Mouse (Mus musculus): Measurements from ENCODE around the gene Dzip1l.

Gene Dzip1l

GRCm38 (mm10) chr9:99661606-99662166, 32.4 kb downstream of the Dzip1l start:
- no peak for DNase-seq

GRCm38 (mm10) chr9:99662406-99662805, 33.1 kb downstream of the Dzip1l start:
- peak; percentile 74 for DNase-seq

GRCm38 (mm10) chr9:99662887-99663286, 33.6 kb downstream of the Dzip1l start:
- DNase-seq, result no peak

- DNase-seq, result peak; percentile 60
Measured at GRCm38 (mm10) chr9:99667596-99667995, 38.3 kb downstream of the Dzip1l start.

- DNase-seq, result peak; percentile 51
Measured at GRCm38 (mm10) chr9:99671603-99672002, 42.3 kb downstream of the Dzip1l start.

- DNase-seq, result no peak
Measured at GRCm38 (mm10) chr9:99675714-99676113, 46.4 kb downstream of the Dzip1l start.

- DNase-seq, result peak; percentile 21
Measured at GRCm38 (mm10) chr9:99681980-99682570, 52.8 kb downstream of the Dzip1l start.

- DNase-seq, result peak; percentile 73
Measured at GRCm38 (mm10) chr9:99685061-99685521, 55.8 kb downstream of the Dzip1l start.

GRCm38 (mm10) chr9:99685536-99686231, 56.4 kb downstream of the Dzip1l start:
- peak; percentile 57 for DNase-seq

- DNase-seq, result no peak
Measured at GRCm38 (mm10) chr9:99689796-99690195, 60.5 kb downstream of the Dzip1l start.

- DNase-seq, result no peak
Measured at GRCm38 (mm10) chr9:99690386-99690785, 61.1 kb downstream of the Dzip1l start.

GRCm38 (mm10) chr9:99694961-99695360, 65.7 kb downstream of the Dzip1l start:
- no peak for DNase-seq

- no peak for DNase-seq
Measured at GRCm38 (mm10) chr9:99699752-99700389, 70.6 kb downstream of the Dzip1l start.

GRCm38 (mm10) chr9:99701187-99701586, 71.9 kb downstream of the Dzip1l start:
- DNase-seq, result no peak

GRCm38 (mm10) chr9:99702215-99702614, 72.9 kb downstream of the Dzip1l start:
- DNase-seq, result no peak

GRCm38 (mm10) chr9:99703711-99704110, 74.4 kb downstream of the Dzip1l start:
- DNase-seq, result no peak

GRCm38 (mm10) chr9:99706264-99706663, 77.0 kb downstream of the Dzip1l start:
- no peak for DNase-seq

- DNase-seq, result peak; percentile 71
Measured at GRCm38 (mm10) chr9:99707425-99708126, 78.3 kb downstream of the Dzip1l start.

- peak; percentile 47 for DNase-seq
Measured at GRCm38 (mm10) chr9:99709588-99710248, 80.4 kb downstream of the Dzip1l start.

- no peak for DNase-seq
Measured at GRCm38 (mm10) chr9:99710297-99710696, 81.0 kb downstream of the Dzip1l start.

GRCm38 (mm10) chr9:99717134-99717533, 87.8 kb downstream of the Dzip1l start, which contains the start of gene Cldn18:
Gene Cldn18 (minus strand): TSS chr9:99717267.
- DNase-seq, result no peak
